Mouse (Mus musculus) activated CD4-positive, CD25-positive, alpha-beta regulatory T cell (primary cell): ENCODE data around the gene Cct2. TPM values are rescaled to one million over a fixed set of nuclear protein-coding genes. Genes with fewer than 3 reads are reported as not detected.

Source experiments
- polyA plus RNA-seq, 2 experiments: library from polyadenylated mRNA; unstranded; fragments of 100-300 nt; shearing (Covaris generic); gene quantifications; one replicate each; pipeline ENCODE4 v1.2.1; 2017

Cct2 gene
- polyA plus RNA-seq, result 100 to 1,000 TPM; 211 to 250 TPM

GRCm38 (mm10) chr10:117063254-117064021 is at the start of gene Cct2:
Gene Cct2, minus strand, starts transcription at chr10:117063814.

DNA sequence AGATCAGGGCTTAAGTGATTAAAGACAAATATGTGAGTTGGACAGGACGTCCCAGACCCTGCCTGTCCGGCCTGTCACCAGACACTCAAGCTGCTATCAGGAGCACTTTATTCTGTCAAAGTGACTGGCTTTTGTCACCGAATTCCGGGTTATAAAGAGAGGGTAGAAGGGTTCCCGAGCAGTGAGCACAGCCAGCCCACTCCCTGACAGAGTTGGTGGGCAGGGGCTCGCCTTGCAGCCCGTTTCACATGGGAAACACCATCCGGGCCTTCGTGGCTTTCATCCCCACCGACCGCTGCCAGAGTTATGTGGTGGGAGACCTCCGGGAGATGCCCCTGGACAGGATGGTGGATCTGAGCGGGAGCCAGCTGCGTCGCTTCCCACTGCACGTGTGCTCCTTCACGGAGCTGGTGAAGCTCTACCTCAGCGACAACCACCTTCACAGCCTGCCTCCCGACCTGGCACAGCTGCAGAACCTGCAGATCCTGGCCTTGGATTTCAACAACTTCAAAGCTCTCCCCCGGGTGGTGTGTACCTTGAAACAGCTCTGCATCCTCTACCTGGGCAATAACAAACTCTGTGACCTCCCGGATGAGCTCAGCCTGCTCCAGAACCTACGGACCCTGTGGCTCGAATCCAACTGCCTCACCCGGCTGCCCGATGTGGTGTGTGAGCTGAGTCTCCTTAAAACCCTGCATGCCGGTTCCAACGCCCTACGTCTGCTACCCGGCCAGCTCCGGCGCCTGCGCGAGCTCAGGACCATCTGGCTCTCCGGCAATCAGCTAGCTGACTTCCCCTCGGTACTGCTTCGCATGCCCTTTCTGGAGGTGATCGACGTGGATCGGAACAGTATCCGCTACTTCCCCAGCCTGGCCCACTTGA is 18.2 kb downstream of the Cct2 start, which contains the start of gene Lrrc10:
Lrrc10 (plus strand) TSS at position 167 of the 882 bp plus-strand sequence.

Other genes starting within 250 kb of the Cct2 start
- under 1 TPM; 0.06 to 0.52 TPM for gene Myrfl, start 166.9 kb downstream of the Cct2 start, polyA plus RNA-seq
- gene Rab3ip, start 113.0 kb downstream of the Cct2 start, polyA plus RNA-seq, result 10 to 100 TPM; 36.5 to 59.6 TPM
- not detected for gene Gm10271, start 91.2 kb downstream of the Cct2 start, polyA plus RNA-seq
- gene Best3, start 77.5 kb downstream of the Cct2 start, polyA plus RNA-seq, result under 1 TPM; 0.13 to 0.21 TPM
- not detected for gene Lrrc10, start 18.5 kb downstream of the Cct2 start, polyA plus RNA-seq
- gene Frs2, start 84.7 kb upstream of the Cct2 start, polyA plus RNA-seq, result 10 to 100 TPM; 11.5 to 17.4 TPM
- 10 to 100 TPM; 53.0 to 72.5 TPM for gene Yeats4, start 160.7 kb upstream of the Cct2 start, polyA plus RNA-seq
- under 1 TPM; 0.21 to 0.33 TPM for gene 9530003J23Rik, start 174.9 kb upstream of the Cct2 start, polyA plus RNA-seq
- 10 to 100 TPM; 37.9 to 60.8 TPM for gene Lyz2, start 218.5 kb upstream of the Cct2 start, polyA plus RNA-seq
- gene Lyz1, start 229.1 kb upstream of the Cct2 start, polyA plus RNA-seq, result 1 to 10 TPM; 2.6 to 5.8 TPM